Mouse (Mus musculus): ENCODE measurements around the gene Iqcf6. TPM values are rescaled to one million over a fixed set of nuclear protein-coding genes. Genes with fewer than 3 reads are reported as not detected.

The Iqcf6 gene
- polyA plus RNA-seq, 1 experiment from 2014 or later = not detected

- 35% methylated on average over 7 of the region's 7 CpGs for WGBS
- no peak overlapping the region for H3K27ac ChIP-seq (replicated peaks)
- ATAC-seq (ENCODE audit: low read depth) = no peak
Measured at GRCm38 (mm10) chr9:106659441-106659840, 33.1 kb downstream of the Iqcf6 start.

GRCm38 (mm10) chr9:106659935-106660334 is 33.6 kb downstream of the Iqcf6 start:
- Histone ChIP-seq H3K9ac (no peak overlapping the region), H3K27me3 (peaks cover 8% of the 10 kb centered on the region), H3K4me3 (no peak overlapping the region), H3K4me1 (replicated peaks) (peaks cover 39% of the 10 kb centered on the region), H3K4me2 (no peak overlapping the region), H3K27ac (replicated peaks) (no peak overlapping the region), H3K36me3 (peaks cover 44% of the 10 kb centered on the region), H3K9me3 (no peaks in the 10 kb centered on the region)
- no peak for ATAC-seq (ENCODE audit: low read depth)
- WGBS = 85% methylated on average over 1 of the region's 1 CpGs

More at GRCm38 (mm10) chr9:106659441-106659840, 33.1 kb downstream of the Iqcf6 start:
- H3K9me3 ChIP-seq = no peaks in the 10 kb centered on the region
- no peak overlapping the region for H3K9ac ChIP-seq
- peaks cover 13% of the 10 kb centered on the region for H3K27me3 ChIP-seq
- no peak overlapping the region for H3K4me3 ChIP-seq
- H3K4me1 ChIP-seq (replicated peaks) = peaks cover 35% of the 10 kb centered on the region
- no peak overlapping the region for H3K4me2 ChIP-seq
- peaks cover 44% of the 10 kb centered on the region for H3K36me3 ChIP-seq

- peaks cover 52% of the 10 kb centered on the region for H3K36me3 ChIP-seq
- WGBS = 72% methylated on average over 6 of the region's 6 CpGs
Measured at GRCm38 (mm10) chr9:106663200-106663599, 36.8 kb downstream of the Iqcf6 start.

GRCm38 (mm10) chr9:106664433-106664832 is 38.1 kb downstream of the Iqcf6 start:
- Histone ChIP-seq H3K4me1 (replicated peaks) (peaks cover 25% of the 10 kb centered on the region), H3K27ac (replicated peaks) (peak overlapping the region; percentile 74), H3K9me3 (no peaks in the 10 kb centered on the region), H3K36me3 (peaks cover 49% of the 10 kb centered on the region), H3K4me3 (no peak overlapping the region), H3K27me3 (no peaks in the 10 kb centered on the region), H3K9ac (peak overlapping the region; percentile 31; the same call in 1 of the 2 replicates), H3K4me2 (peak overlapping the region; percentile 11; the same call in 1 of the 2 replicates)
- ATAC-seq (ENCODE audit: low read depth) = peak; percentile 73
- WGBS = 21% methylated on average over 4 of the region's 4 CpGs

More at GRCm38 (mm10) chr9:106663200-106663599, 36.8 kb downstream of the Iqcf6 start:
- Histone ChIP-seq H3K27me3 (no peaks in the 10 kb centered on the region), H3K9me3 (no peaks in the 10 kb centered on the region), H3K4me3 (no peak overlapping the region), H3K9ac (no peak overlapping the region), H3K4me1 (replicated peaks) (peaks cover 25% of the 10 kb centered on the region), H3K4me2 (no peak overlapping the region), H3K27ac (replicated peaks) (no peak overlapping the region)
- no peak for ATAC-seq (ENCODE audit: low read depth)

GRCm38 (mm10) chr9:106664856-106665255 is 38.5 kb downstream of the Iqcf6 start:
- WGBS = 47% methylated on average over 6 of the region's 6 CpGs
- ATAC-seq (ENCODE audit: low read depth) = peak; percentile 52; the same call in 1 of the 2 replicates
- peaks cover 25% of the 10 kb centered on the region for H3K4me1 ChIP-seq (replicated peaks)
- peak overlapping the region; percentile 11; the same call in 1 of the 2 replicates for H3K4me2 ChIP-seq
- H3K9me3 ChIP-seq = no peaks in the 10 kb centered on the region
- peak overlapping the region; percentile 31; the same call in 1 of the 2 replicates for H3K9ac ChIP-seq
- no peak overlapping the region for H3K4me3 ChIP-seq
- H3K27ac ChIP-seq (replicated peaks) = peak overlapping the region; percentile 74
- peaks cover 48% of the 10 kb centered on the region for H3K36me3 ChIP-seq
- H3K27me3 ChIP-seq = no peaks in the 10 kb centered on the region

- H3K27ac ChIP-seq (replicated peaks) = no peak overlapping the region
- H3K9ac ChIP-seq = no peak overlapping the region
- ATAC-seq (ENCODE audit: low read depth) = no peak
- H3K36me3 ChIP-seq = peaks cover 60% of the 10 kb centered on the region
- H3K4me1 ChIP-seq (replicated peaks) = no peaks in the 10 kb centered on the region
- no peak overlapping the region for H3K4me3 ChIP-seq
- H3K4me2 ChIP-seq = no peak overlapping the region
- no peaks in the 10 kb centered on the region for H3K9me3 ChIP-seq
- WGBS = 100% methylated on average over 2 of the region's 2 CpGs
- no peaks in the 10 kb centered on the region for H3K27me3 ChIP-seq
Measured at GRCm38 (mm10) chr9:106673860-106674259, 47.5 kb downstream of the Iqcf6 start.

GRCm38 (mm10) chr9:106675480-106675879 is 49.1 kb downstream of the Iqcf6 start:
- Histone ChIP-seq H3K9me3 (no peaks in the 10 kb centered on the region), H3K9ac (no peak overlapping the region), H3K27ac (replicated peaks) (no peak overlapping the region), H3K4me2 (no peak overlapping the region), H3K4me3 (no peak overlapping the region), H3K27me3 (no peaks in the 10 kb centered on the region), H3K36me3 (peaks cover 62% of the 10 kb centered on the region), H3K4me1 (replicated peaks) (no peaks in the 10 kb centered on the region)
- ATAC-seq (ENCODE audit: low read depth) = peak; percentile 68; the same call in 1 of the 2 replicates
- WGBS = 0% methylated on average over 1 of the region's 1 CpGs

GRCm38 (mm10) chr9:106675965-106676364 is 49.6 kb downstream of the Iqcf6 start:
- H3K36me3 ChIP-seq = peaks cover 62% of the 10 kb centered on the region
- no peaks in the 10 kb centered on the region for H3K27me3 ChIP-seq
- H3K4me3 ChIP-seq = no peak overlapping the region
- no peak for ATAC-seq (ENCODE audit: low read depth)
- no peaks in the 10 kb centered on the region for H3K4me1 ChIP-seq (replicated peaks)
- H3K9ac ChIP-seq = no peak overlapping the region
- H3K9me3 ChIP-seq = no peaks in the 10 kb centered on the region
- H3K4me2 ChIP-seq = no peak overlapping the region
- H3K27ac ChIP-seq (replicated peaks) = no peak overlapping the region
- WGBS = 80% methylated on average over 9 of the region's 9 CpGs

- 75% methylated on average over 4 of the region's 4 CpGs for WGBS
- peaks cover 62% of the 10 kb centered on the region for H3K36me3 ChIP-seq
- no peaks in the 10 kb centered on the region for H3K4me1 ChIP-seq (replicated peaks)
- no peaks in the 10 kb centered on the region for H3K27me3 ChIP-seq
- H3K27ac ChIP-seq (replicated peaks) = no peak overlapping the region
- H3K9me3 ChIP-seq = no peaks in the 10 kb centered on the region
- H3K4me2 ChIP-seq = no peak overlapping the region
- no peak overlapping the region for H3K4me3 ChIP-seq
- no peak overlapping the region for H3K9ac ChIP-seq
- no peak for ATAC-seq (ENCODE audit: low read depth)
Measured at GRCm38 (mm10) chr9:106676571-106676970, 50.2 kb downstream of the Iqcf6 start.

Other genes starting within 250 kb of the Iqcf6 start
- gene Rpl29, start 197.1 kb upstream of the Iqcf6 start, polyA plus RNA-seq (2015; fragmentation: Nextera tagmentation; extraction: Ambion mirVana) = 576 and 729 TPM in 2 replicates
- 27.9 and 31.0 TPM in 2 replicates for gene Acy1, start 188.3 kb upstream of the Iqcf6 start, polyA plus RNA-seq (2015; fragmentation: Nextera tagmentation; extraction: Ambion mirVana)
- gene Abhd14b, start 179.1 kb upstream of the Iqcf6 start, polyA plus RNA-seq (2015; fragmentation: Nextera tagmentation; extraction: Ambion mirVana) = 5.9 and 6.9 TPM in 2 replicates
- 49.7 and 57.4 TPM in 2 replicates for gene Abhd14a, start 178.9 kb upstream of the Iqcf6 start, polyA plus RNA-seq (2015; fragmentation: Nextera tagmentation; extraction: Ambion mirVana)
- 257 and 262 TPM in 2 replicates for gene Pcbp4, start 173.3 kb upstream of the Iqcf6 start, polyA plus RNA-seq (2015; fragmentation: Nextera tagmentation; extraction: Ambion mirVana)
- 0.73 and 0.92 TPM in 2 replicates for gene Gpr62, start 160.6 kb upstream of the Iqcf6 start, polyA plus RNA-seq (2015; fragmentation: Nextera tagmentation; extraction: Ambion mirVana)
- gene Rrp9, start 150.6 kb upstream of the Iqcf6 start, polyA plus RNA-seq (2015; fragmentation: Nextera tagmentation; extraction: Ambion mirVana) = 42.3 and 43.7 TPM in 2 replicates
- 1.3 TPM in 2 replicates for gene Parp3, start 149.6 kb upstream of the Iqcf6 start, polyA plus RNA-seq (2015; fragmentation: Nextera tagmentation; extraction: Ambion mirVana)
- not detected in 2 replicates for gene Iqcf1, start 126.6 kb upstream of the Iqcf6 start, polyA plus RNA-seq (2015; fragmentation: Nextera tagmentation; extraction: Ambion mirVana)
- not detected in 2 replicates for gene Iqcf5, start 112.0 kb upstream of the Iqcf6 start, polyA plus RNA-seq (2015; fragmentation: Nextera tagmentation; extraction: Ambion mirVana)
- gene Iqcf3, start 65.0 kb upstream of the Iqcf6 start, polyA plus RNA-seq (2015; fragmentation: Nextera tagmentation; extraction: Ambion mirVana) = not detected in 2 replicates
- not detected in 2 replicates for gene Iqcf4, start 55.6 kb upstream of the Iqcf6 start, polyA plus RNA-seq (2015; fragmentation: Nextera tagmentation; extraction: Ambion mirVana)
- gene Grm2, start 29.5 kb downstream of the Iqcf6 start, polyA plus RNA-seq (2015; fragmentation: Nextera tagmentation; extraction: Ambion mirVana) = 3.5 and 4.2 TPM in 2 replicates
- gene Tex264, start 59.3 kb downstream of the Iqcf6 start, polyA plus RNA-seq (2015; fragmentation: Nextera tagmentation; extraction: Ambion mirVana) = 52.6 and 57.4 TPM in 2 replicates
- gene Rad54l2, start 162.6 kb downstream of the Iqcf6 start, polyA plus RNA-seq (2015; fragmentation: Nextera tagmentation; extraction: Ambion mirVana) = 6.2 and 7.2 TPM in 2 replicates
- gene Dcaf1, start 195.3 kb downstream of the Iqcf6 start, polyA plus RNA-seq (2015; fragmentation: Nextera tagmentation; extraction: Ambion mirVana) = 19.0 and 20.8 TPM in 2 replicates